Mouse (Mus musculus): ENCODE results near the gene Elob. TPM values are rescaled to one million over a fixed set of nuclear protein-coding genes. Genes with fewer than 3 reads are reported as not detected.

Elob gene
- polyA plus RNA-seq, 1 experiment from 2014 or later, result 458 TPM

- Histone ChIP-seq H3K27me3 (ENCODE audit: insufficient read depth, low read length) (no peaks in the 10 kb centered on the region), H3K9me3 (ENCODE audit: low read length) (no peaks in the 10 kb centered on the region), H3K9ac (replicated peaks) (no peak overlapping the region), H3K27ac (ENCODE audit: low read depth) (no peak overlapping the region), H3K4me1 (ENCODE audit: insufficient read depth) (no peaks in the 10 kb centered on the region), H3K36me3 (replicated peaks; ENCODE audit: insufficient read depth, low read length) (no peaks in the 10 kb centered on the region), H3K4me3 (ENCODE audit: low read depth, low read length) (no peak overlapping the region), H3K4me2 (ENCODE audit: low read depth, low read length) (no peak overlapping the region)
- DNase-seq (no peak), ATAC-seq (no peak)
- WGBS (ENCODE audit: insufficient replicate concordance), result 75% methylated on average over 4 of the region's 4 CpGs
- TF ChIP-seq EP300 (IDR thresholded peaks at IDR 0.05; ENCODE audit: low read depth) (no peak), CTCF (IDR thresholded peaks at IDR 0.05; ENCODE audit: low read depth) (no peak)
These were observed 34.0 kb upstream of the Elob start for GRCm38 (mm10) chr17:23862926-23863325.

GRCm38 (mm10) chr17:23857913-23858312 is 29.0 kb upstream of the Elob start:
- Histone ChIP-seq H3K27ac (ENCODE audit: low read depth) (no peak overlapping the region), H3K4me1 (ENCODE audit: insufficient read depth) (no peaks in the 10 kb centered on the region), H3K9ac (replicated peaks) (no peak overlapping the region), H3K4me2 (ENCODE audit: low read depth, low read length) (no peak overlapping the region), H3K9me3 (ENCODE audit: low read length) (no peaks in the 10 kb centered on the region), H3K4me3 (ENCODE audit: low read depth, low read length) (no peak overlapping the region), H3K36me3 (replicated peaks; ENCODE audit: insufficient read depth, low read length) (no peaks in the 10 kb centered on the region), H3K27me3 (ENCODE audit: insufficient read depth, low read length) (no peaks in the 10 kb centered on the region)
- WGBS (ENCODE audit: insufficient replicate concordance), result 74% methylated on average over 2 of the region's 2 CpGs
- peak; percentile 84 for ATAC-seq
- DNase-seq, result no peak
- no peak for TF ChIP-seq EP300 (IDR thresholded peaks at IDR 0.05; ENCODE audit: low read depth)
- TF ChIP-seq CTCF (IDR thresholded peaks at IDR 0.05; ENCODE audit: low read depth), result no peak

- no peaks in the 10 kb centered on the region for H3K4me1 ChIP-seq (ENCODE audit: insufficient read depth)
- H3K36me3 ChIP-seq (replicated peaks; ENCODE audit: insufficient read depth, low read length), result no peaks in the 10 kb centered on the region
- no peak for DNase-seq
- no peaks in the 10 kb centered on the region for H3K9me3 ChIP-seq (ENCODE audit: low read length)
- WGBS (ENCODE audit: insufficient replicate concordance), result 77% methylated on average over 6 of the region's 6 CpGs
- no peak for ATAC-seq
- H3K4me3 ChIP-seq (ENCODE audit: low read depth, low read length), result no peak overlapping the region
- H3K27me3 ChIP-seq (ENCODE audit: insufficient read depth, low read length), result no peaks in the 10 kb centered on the region
- H3K9ac ChIP-seq (replicated peaks), result no peak overlapping the region
- no peak for TF ChIP-seq CTCF (IDR thresholded peaks at IDR 0.05; ENCODE audit: low read depth)
- TF ChIP-seq EP300 (IDR thresholded peaks at IDR 0.05; ENCODE audit: low read depth), result no peak
- H3K4me2 ChIP-seq (ENCODE audit: low read depth, low read length), result no peak overlapping the region
- H3K27ac ChIP-seq (ENCODE audit: low read depth), result no peak overlapping the region
These were observed 28.3 kb upstream of the Elob start for GRCm38 (mm10) chr17:23857193-23857592.

GRCm38 (mm10) chr17:23854229-23854765 is 25.4 kb upstream of the Elob start:
- Histone ChIP-seq H3K4me1 (ENCODE audit: insufficient read depth) (no peaks in the 10 kb centered on the region), H3K27me3 (ENCODE audit: insufficient read depth, low read length) (no peaks in the 10 kb centered on the region), H3K27ac (ENCODE audit: low read depth) (no peak overlapping the region), H3K4me3 (ENCODE audit: low read depth, low read length) (no peak overlapping the region), H3K9me3 (ENCODE audit: low read length) (no peaks in the 10 kb centered on the region), H3K36me3 (replicated peaks; ENCODE audit: insufficient read depth, low read length) (no peaks in the 10 kb centered on the region), H3K9ac (replicated peaks) (no peak overlapping the region), H3K4me2 (ENCODE audit: low read depth, low read length) (no peak overlapping the region)
- ATAC-seq (no peak), DNase-seq (no peak)
- 83% methylated on average over 10 of the region's 10 CpGs for WGBS (ENCODE audit: insufficient replicate concordance)
- TF ChIP-seq CTCF (IDR thresholded peaks at IDR 0.05; ENCODE audit: low read depth) (no peak), EP300 (IDR thresholded peaks at IDR 0.05; ENCODE audit: low read depth) (no peak)

GRCm38 (mm10) chr17:23853292-23853691 is 24.4 kb upstream of the Elob start:
- no peak overlapping the region for H3K9ac ChIP-seq (replicated peaks)
- H3K4me2 ChIP-seq (ENCODE audit: low read depth, low read length), result no peak overlapping the region
- H3K36me3 ChIP-seq (replicated peaks; ENCODE audit: insufficient read depth, low read length), result no peaks in the 10 kb centered on the region
- H3K27me3 ChIP-seq (ENCODE audit: insufficient read depth, low read length), result no peaks in the 10 kb centered on the region
- H3K27ac ChIP-seq (ENCODE audit: low read depth), result no peak overlapping the region
- ATAC-seq (no peak), DNase-seq (peak; percentile 74)
- TF ChIP-seq EP300 (IDR thresholded peaks at IDR 0.05; ENCODE audit: low read depth), result no peak
- peak; percentile 83 for TF ChIP-seq CTCF (IDR thresholded peaks at IDR 0.05; ENCODE audit: low read depth)
- H3K4me1 ChIP-seq (ENCODE audit: insufficient read depth), result no peaks in the 10 kb centered on the region
- H3K4me3 ChIP-seq (ENCODE audit: low read depth, low read length), result no peak overlapping the region
- H3K9me3 ChIP-seq (ENCODE audit: low read length), result no peaks in the 10 kb centered on the region
- WGBS (ENCODE audit: insufficient replicate concordance), result 33% methylated on average over 5 of the region's 5 CpGs

GRCm38 (mm10) chr17:23850853-23851749 is 22.2 kb upstream of the Elob start:
- Histone ChIP-seq H3K4me3 (ENCODE audit: low read depth, low read length) (no peak overlapping the region), H3K4me2 (ENCODE audit: low read depth, low read length) (no peak overlapping the region), H3K9ac (replicated peaks) (no peak overlapping the region), H3K36me3 (replicated peaks; ENCODE audit: insufficient read depth, low read length) (no peaks in the 10 kb centered on the region), H3K27me3 (ENCODE audit: insufficient read depth, low read length) (no peaks in the 10 kb centered on the region), H3K9me3 (ENCODE audit: low read length) (no peaks in the 10 kb centered on the region), H3K27ac (ENCODE audit: low read depth) (no peak overlapping the region), H3K4me1 (ENCODE audit: insufficient read depth) (no peaks in the 10 kb centered on the region)
- DNase-seq, result peak; percentile 75
- peak; percentile 56 for ATAC-seq
- WGBS (ENCODE audit: insufficient replicate concordance), result 50% methylated on average over 18 of the region's 19 CpGs
- TF ChIP-seq CTCF (IDR thresholded peaks at IDR 0.05; ENCODE audit: low read depth), result peak; percentile 83
- TF ChIP-seq EP300 (IDR thresholded peaks at IDR 0.05; ENCODE audit: low read depth), result no peak
